Mouse (Mus musculus) midbrain, embryonic 13.5 days (tissue): Measurements from ENCODE around the gene Aldh16a1. TPM values are rescaled to one million over a fixed set of nuclear protein-coding genes. Genes with fewer than 3 reads are reported as not detected.
"Not testable (repeated sequence)": the region's sequence is repeated elsewhere in the genome, so short reads cannot be mapped to it uniquely, and the experiment has no call there.

ENCODE experiments used
- ATAC-seq: fragments of 200-750 bp; cut with Nextera tagmentation; 2 replicates; pipeline ENCODE4 v1.8.0; 2017; ENCODE audit warnings: mild to moderate bottlenecking, moderate TSS enrichment, moderate library complexity
- H3K27ac ChIP-seq: fragments of 300-500 bp; sonication (generic); 2 replicates; pipeline ENCODE4 v1.5.1; 2015; ENCODE audit warnings: inconsistent platforms, mild to moderate bottlenecking, moderate library complexity
- H3K27me3 ChIP-seq: fragments of 300-500 bp; sonication (generic); 2 replicates; pipeline ENCODE4 v1.6.1; 2015; ENCODE audit warnings: mild to moderate bottlenecking, inconsistent platforms
- H3K36me3 ChIP-seq: fragments of 300-500 bp; sonication (generic); 2 replicates; pipeline ENCODE4 v1.6.1; 2015; ENCODE audit warnings: mild to moderate bottlenecking, inconsistent platforms
- H3K4me1 ChIP-seq: fragments of 300-500 bp; sonication (generic); replicated peaks from 2 replicates; pipeline ENCODE4 v1.6.1; 2015; ENCODE audit warnings: inconsistent platforms
- H3K4me2 ChIP-seq: fragments of 300-500 bp; sonication (generic); replicated peaks from 2 replicates; pipeline ENCODE4 v1.6.1; 2015; ENCODE audit warnings: moderate library complexity, mild to moderate bottlenecking, inconsistent platforms
- H3K4me3 ChIP-seq: fragments of 300-500 bp; sonication (generic); replicated peaks from 2 replicates; pipeline ENCODE4 v1.5.1; 2015; ENCODE audit warnings: mild to moderate bottlenecking, inconsistent platforms
- H3K9ac ChIP-seq: fragments of 300-500 bp; sonication (generic); replicated peaks from 2 replicates; pipeline ENCODE4 v1.6.1; 2015; ENCODE audit warnings: mild to moderate bottlenecking, inconsistent platforms
- H3K9me3 ChIP-seq: fragments of 300-500 bp; sonication (generic); 2 replicates; pipeline ENCODE4 v1.6.1; 2016; ENCODE audit warnings: mild to moderate bottlenecking, inconsistent platforms
- WGBS: fragments of 180-500 bp; shearing (Covaris S2); methylation state at CpG from one replicate; pipeline ENCODE4 v1.1.7; 2015; 5-methylcytosine and 5-hydroxymethylcytosine counted together
- polyA plus RNA-seq: library from polyadenylated mRNA; unstranded; fragments of >200 nt; fragmentation: Nextera tagmentation; extraction: Ambion mirVana; gene quantifications from 2 replicates; pipeline ENCODE4 v1.2.1, GENCODE M21; 2015

Aldh16a1 gene
- polyA plus RNA-seq, 1 experiment from 2014 or later = 27.2 TPM

GRCm38 (mm10) chr7:45153586-45153985 is 798 bp downstream of the Aldh16a1 start:
- Histone ChIP-seq H3K36me3 (peaks cover 19% of the 10 kb centered on the region), H3K4me3 (peak overlapping the region; percentile 62), H3K4me1 (peaks cover 32% of the 10 kb centered on the region), H3K9me3 (no peaks in the 10 kb centered on the region), H3K4me2 (peak overlapping the region; percentile 63), H3K9ac (peak overlapping the region; percentile 86), H3K27ac (peak overlapping the region; percentile 93), H3K27me3 (no peaks in the 10 kb centered on the region)
- 4% methylated on average over 5 of the region's 5 CpGs for WGBS
- no peak; the same call in 1 of the 2 replicates for ATAC-seq

GRCm38 (mm10) chr7:45153052-45153451 is 1.3 kb downstream of the Aldh16a1 start:
- Histone ChIP-seq H3K4me3 (peak overlapping the region; percentile 62; the same call in 1 of the 2 replicates), H3K36me3 (peaks cover 13% of the 10 kb centered on the region), H3K4me1 (peaks cover 32% of the 10 kb centered on the region)
- ATAC-seq, H3K9me3 ChIP-seq, H3K9ac ChIP-seq, H3K27ac ChIP-seq, H3K4me2 ChIP-seq, H3K27me3 ChIP-seq: not testable (repeated sequence)
- 93% methylated on average over 2 of the region's 2 CpGs for WGBS

- H3K27me3 ChIP-seq = no peaks in the 10 kb centered on the region
- H3K9ac ChIP-seq = no peak overlapping the region
- no peaks in the 10 kb centered on the region for H3K9me3 ChIP-seq
- H3K27ac ChIP-seq = no peak overlapping the region
- no peak overlapping the region for H3K4me2 ChIP-seq
- 63% methylated on average over 11 of the region's 11 CpGs for WGBS
- ATAC-seq = no peak
- no peak overlapping the region for H3K4me3 ChIP-seq
- H3K36me3 ChIP-seq = 0 out of 2 replicates have a peak, but pooled peaks cover 2% of the 10 kb centered on the region
- peaks cover 32% of the 10 kb centered on the region for H3K4me1 ChIP-seq
Observed at GRCm38 (mm10) chr7:45151303-45151702, 3.1 kb downstream of the Aldh16a1 start.

- ATAC-seq = no peak
- Histone ChIP-seq H3K9ac (no peak overlapping the region), H3K4me1 (peaks cover 25% of the 10 kb centered on the region), H3K27ac (no peak overlapping the region), H3K27me3 (no peaks in the 10 kb centered on the region), H3K4me3 (no peak overlapping the region), H3K4me2 (no peak overlapping the region), H3K36me3 (peaks cover 8% of the 10 kb centered on the region), H3K9me3 (no peaks in the 10 kb centered on the region)
- 76% methylated on average over 4 of the region's 4 CpGs for WGBS
Observed at GRCm38 (mm10) chr7:45150321-45150720, 4.1 kb downstream of the Aldh16a1 start.

GRCm38 (mm10) chr7:45149545-45149944 is 4.8 kb downstream of the Aldh16a1 start:
- no peak overlapping the region for H3K27ac ChIP-seq
- H3K4me1 ChIP-seq = peaks cover 18% of the 10 kb centered on the region
- no peak overlapping the region for H3K4me3 ChIP-seq
- H3K9me3 ChIP-seq = no peaks in the 10 kb centered on the region
- peaks cover 13% of the 10 kb centered on the region for H3K36me3 ChIP-seq
- H3K9ac ChIP-seq = no peak overlapping the region
- no peaks in the 10 kb centered on the region for H3K27me3 ChIP-seq
- 17% methylated on average over 6 of the region's 6 CpGs for WGBS
- H3K4me2 ChIP-seq = no peak overlapping the region
- no peak for ATAC-seq

GRCm38 (mm10) chr7:45148534-45149098 is 5.8 kb downstream of the Aldh16a1 start:
- H3K36me3 ChIP-seq = peaks cover 22% of the 10 kb centered on the region
- H3K9me3 ChIP-seq = no peaks in the 10 kb centered on the region
- no peak overlapping the region for H3K4me2 ChIP-seq
- WGBS = 77% methylated on average over 4 of the region's 4 CpGs
- H3K4me3 ChIP-seq = no peak overlapping the region
- no peak overlapping the region for H3K27ac ChIP-seq
- H3K27me3 ChIP-seq = no peaks in the 10 kb centered on the region
- H3K9ac ChIP-seq = no peak overlapping the region; the same call in 1 of the 2 replicates
- peaks cover 16% of the 10 kb centered on the region for H3K4me1 ChIP-seq
- no peak for ATAC-seq

GRCm38 (mm10) chr7:45147899-45148298 is 6.5 kb downstream of the Aldh16a1 start:
- WGBS = 93% methylated on average over 11 of the region's 11 CpGs
- H3K4me2 ChIP-seq = no peak overlapping the region
- H3K27me3 ChIP-seq = no peaks in the 10 kb centered on the region
- H3K4me1 ChIP-seq = peaks cover 11% of the 10 kb centered on the region; the same call in 1 of the 2 replicates
- no peak overlapping the region for H3K9ac ChIP-seq
- no peak overlapping the region for H3K4me3 ChIP-seq
- H3K27ac ChIP-seq = no peak overlapping the region
- H3K9me3 ChIP-seq = no peaks in the 10 kb centered on the region
- ATAC-seq = no peak
- peaks cover 29% of the 10 kb centered on the region for H3K36me3 ChIP-seq

- no peak for ATAC-seq
- Histone ChIP-seq H3K4me2 (no peak overlapping the region), H3K36me3 (peaks cover 36% of the 10 kb centered on the region), H3K4me1 (peaks cover 11% of the 10 kb centered on the region; the same call in 1 of the 2 replicates), H3K27me3 (no peaks in the 10 kb centered on the region), H3K9me3 (no peaks in the 10 kb centered on the region), H3K27ac (no peak overlapping the region), H3K9ac (no peak overlapping the region), H3K4me3 (no peak overlapping the region)
- WGBS = 96% methylated on average over 11 of the region's 11 CpGs
Observed at GRCm38 (mm10) chr7:45147267-45147666, 7.1 kb downstream of the Aldh16a1 start.

GRCm38 (mm10) chr7:45145460-45145859 is 8.9 kb downstream of the Aldh16a1 start:
- Histone ChIP-seq H3K27ac (no peak overlapping the region), H3K4me3 (no peak overlapping the region), H3K9me3 (no peaks in the 10 kb centered on the region), H3K9ac (0 out of 2 replicates have a peak overlapping the region, but pooled peaks have one; percentile 3), H3K4me1 (0 out of 2 replicates have a peak, but pooled peaks cover 3% of the 10 kb centered on the region), H3K4me2 (no peak overlapping the region), H3K27me3 (no peaks in the 10 kb centered on the region), H3K36me3 (peaks cover 45% of the 10 kb centered on the region)
- 94% methylated on average over 8 of the region's 8 CpGs for WGBS
- no peak for ATAC-seq

- no peaks in the 10 kb centered on the region for H3K27me3 ChIP-seq
- H3K4me2 ChIP-seq = no peak overlapping the region
- H3K9me3 ChIP-seq = no peaks in the 10 kb centered on the region
- no peak for ATAC-seq
- H3K9ac ChIP-seq = peak overlapping the region; percentile 37; the same call in 1 of the 2 replicates
- peaks cover 45% of the 10 kb centered on the region for H3K36me3 ChIP-seq
- H3K27ac ChIP-seq = no peak overlapping the region
- 0 out of 2 replicates have a peak, but pooled peaks cover 2% of the 10 kb centered on the region for H3K4me1 ChIP-seq
- no peak overlapping the region for H3K4me3 ChIP-seq
- 88% methylated on average over 13 of the region's 13 CpGs for WGBS
Observed at GRCm38 (mm10) chr7:45144368-45145174, 9.8 kb downstream of the Aldh16a1 start.

- no peaks in the 10 kb centered on the region for H3K9me3 ChIP-seq
Observed at GRCm38 (mm10) chr7:45141914-45142313, 12.5 kb downstream of the Aldh16a1 start.

GRCm38 (mm10) chr7:45141319-45141718 is 13.1 kb downstream of the Aldh16a1 start:
- ATAC-seq = no peak
- Histone ChIP-seq H3K36me3 (peaks cover 45% of the 10 kb centered on the region), H3K4me1 (0 out of 2 replicates have a peak, but pooled peaks cover 2% of the 10 kb centered on the region), H3K4me3 (no peak overlapping the region), H3K9ac (no peak overlapping the region), H3K27ac (no peak overlapping the region), H3K27me3 (peaks cover 15% of the 10 kb centered on the region), H3K4me2 (no peak overlapping the region), H3K9me3 (no peaks in the 10 kb centered on the region)
- 88% methylated on average over 3 of the region's 3 CpGs for WGBS

More at GRCm38 (mm10) chr7:45141914-45142313, 12.5 kb downstream of the Aldh16a1 start:
- peaks cover 11% of the 10 kb centered on the region for H3K27me3 ChIP-seq
- WGBS = 90% methylated on average over 5 of the region's 5 CpGs
- H3K4me3 ChIP-seq = no peak overlapping the region
- no peak overlapping the region for H3K27ac ChIP-seq
- H3K4me1 ChIP-seq = no peaks in the 10 kb centered on the region
- ATAC-seq = no peak
- H3K36me3 ChIP-seq = peaks cover 45% of the 10 kb centered on the region
- H3K4me2 ChIP-seq = no peak overlapping the region
- H3K9ac ChIP-seq = no peak overlapping the region
